ENCODE assay signal across 8 mouse cellular contexts in genomic region chr3:94472447-94473114, GRCm38 (mm10). TPM values are rescaled to one million over a fixed set of nuclear protein-coding genes. Genes with fewer than 3 reads are reported as not detected.
DNase-seq lines count a peak whose midpoint lies in the region; ATAC-seq lines count a peak whose summit lies in the region.

No protein-coding gene starts in this region.

- no peak for ATAC-seq in heart, embryonic 13.5 days (ENCODE audit: extremely low read depth, insufficient number of reproducible peaks, low FRiP score, low TSS enrichment)

- DNase-seq in adrenal gland, adult (ENCODE audit: inconsistent age in 2 of 2, low spot score in 1 of 2), result peak; percentile 23 to 58
- no peak for DNase-seq in adrenal gland, adult 18-20 months (ENCODE audit: low spot score in 2 of 2)
- DNase-seq in embryo, embryonic 11.5 days (ENCODE audit: low read depth, low spot score), result peak; percentile 51
- DNase-seq in kidney, postnatal 14 days, result peak; percentile 46
- peak; percentile 39 to 61 for DNase-seq in lung, postnatal 4 days
- no peak for DNase-seq in spleen, postnatal 10 days (ENCODE audit: low spot score in 2 of 2)
- no peak for DNase-seq in B cell, adult 2 months

- no peaks in the 10 kb centered on the region for H3K9me3 ChIP-seq in heart, embryonic 13.5 days

- H3K27ac ChIP-seq in heart, embryonic 13.5 days (replicated peaks), result peak overlapping the region; percentile 69

- H3K4me1 ChIP-seq in heart, embryonic 13.5 days, result peaks cover 25% of the 10 kb centered on the region

- peak overlapping the region; percentile 43 for H3K4me3 ChIP-seq in heart, embryonic 13.5 days

- peak overlapping the region; percentile 73 for H3K4me2 ChIP-seq in heart, embryonic 13.5 days

- no peaks in the 10 kb centered on the region; the same call in 1 of the 2 replicates for H3K27me3 ChIP-seq in heart, embryonic 13.5 days (replicated peaks)

- H3K9ac ChIP-seq in heart, embryonic 13.5 days, result peak overlapping the region; percentile 56

- WGBS in heart, embryonic 13.5 days, result 7% methylated on average over 28 of the region's 28 CpGs

- H3K36me3 ChIP-seq in heart, embryonic 13.5 days, result no peaks in the 10 kb centered on the region

RNA-seq across cellular contexts. Expression of gene Celf3, which starts 5.5 kb away (rescaled TPM):
- 10 to 100 TPM; 16.3 to 29.0 TPM for total RNA-seq in adrenal gland, adult 18-20 months (2021)
- 1.5 and 1.6 TPM in 2 replicates for polyA plus RNA-seq in heart, embryonic 13.5 days (2015; fragmentation: Nextera tagmentation; extraction: Ambion mirVana)

RNA-seq across cellular contexts. Expression of gene Riiad1, which starts 7.6 kb away (rescaled TPM):
- 1 to 10 TPM; 3.0 to 3.3 TPM for total RNA-seq in adrenal gland, adult 18-20 months (2021)
- 4.0 and 4.4 TPM in 2 replicates for polyA plus RNA-seq in heart, embryonic 13.5 days (2015; fragmentation: Nextera tagmentation; extraction: Ambion mirVana)

RNA-seq across cellular contexts. Expression of gene Oaz3, which starts 28.9 kb away (rescaled TPM):
- total RNA-seq in adrenal gland, adult 18-20 months (2021), result not detected
- polyA plus RNA-seq in heart, embryonic 13.5 days (2015; fragmentation: Nextera tagmentation; extraction: Ambion mirVana), result 0.27 and 0.38 TPM in 2 replicates

RNA-seq across cellular contexts. Expression of gene Mrpl9, which starts 29.5 kb away (rescaled TPM):
- total RNA-seq in adrenal gland, adult 18-20 months (2021), result 10 to 100 TPM; 69.9 to 77.6 TPM
- 59.8 and 62.9 TPM in 2 replicates for polyA plus RNA-seq in heart, embryonic 13.5 days (2015; fragmentation: Nextera tagmentation; extraction: Ambion mirVana)

RNA-seq across cellular contexts. Expression of gene Tdrkh, which starts 59.5 kb away (rescaled TPM):
- total RNA-seq in adrenal gland, adult 18-20 months (2021), result 10 to 100 TPM in 1 of 2 experiments, 1 to 10 TPM in 1; 8.5 to 14.3 TPM
- 8.6 and 8.8 TPM in 2 replicates for polyA plus RNA-seq in heart, embryonic 13.5 days (2015; fragmentation: Nextera tagmentation; extraction: Ambion mirVana)

Comparison
In these comparisons a context has a peak if more than half of its experiments do, and no peak if none do; other contexts are left out.
1. DNase-seq: peak in adrenal gland, adult (2 of 2), embryo, embryonic 11.5 days (single experiment), kidney, postnatal 14 days (single experiment) and lung, postnatal 4 days (2 of 2); none in adrenal gland, adult 18-20 months (0 of 2), spleen, postnatal 10 days (0 of 2) and B cell, adult 2 months (0 of 2).